Mouse (Mus musculus): ENCODE measurements around the gene Suds3. TPM values are rescaled to one million over a fixed set of nuclear protein-coding genes. Genes with fewer than 3 reads are reported as not detected.

Gene Suds3
- total RNA-seq, 1 experiment: 58.7 TPM

DNA sequence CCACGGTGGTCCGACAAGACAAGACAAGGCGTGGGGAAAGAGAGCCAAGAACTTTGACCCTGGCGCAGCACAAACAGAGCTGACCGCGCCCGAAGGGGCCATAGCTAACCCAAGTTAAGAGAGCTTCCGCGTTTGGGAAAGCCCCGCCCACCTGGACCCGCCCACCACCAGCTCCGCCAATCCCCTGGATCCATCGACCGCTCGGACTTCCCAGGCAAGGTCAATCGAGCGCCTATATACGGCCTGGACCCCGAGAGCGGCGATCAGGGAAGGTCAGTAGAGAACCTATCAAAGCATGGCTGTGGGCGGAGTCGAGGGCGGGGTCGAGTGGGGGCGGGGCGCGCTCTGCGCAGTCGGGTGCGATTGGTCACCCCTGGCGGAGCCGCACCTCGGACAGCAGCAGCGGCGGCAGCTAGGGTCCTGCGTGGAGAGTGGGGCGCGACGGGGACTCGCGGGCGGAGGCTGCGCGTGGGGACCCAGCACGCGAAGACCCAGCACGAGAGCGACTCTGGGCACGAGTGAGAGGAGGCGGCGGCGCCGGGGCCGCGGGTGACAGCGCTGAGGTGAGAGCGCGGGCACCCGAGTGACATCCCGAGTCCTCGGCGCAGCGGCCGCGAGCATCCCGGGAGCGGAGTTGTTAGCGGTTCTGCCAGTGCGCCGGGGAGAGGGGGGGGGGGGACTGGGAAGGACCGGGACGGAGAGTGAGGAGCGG, 4.0 kb upstream of the Suds3 start, which contains the start of gene Taok3:
Gene Taok3 (plus strand): TSS at position 353 of the 712 bp plus-strand sequence.
- peak within 1 kb of the TSS; percentile 75 for H3K9ac ChIP-seq (ENCODE audit: insufficient read depth, low read depth, low read length, poor library complexity, severe bottlenecking)
- peak; percentile 99 for DNase-seq (ENCODE audit: low read depth, low spot score)
- H3K4me3 ChIP-seq (ENCODE audit: insufficient read depth in 1 of 2, low read depth in 1 of 2, low read length in 2 of 2, poor library complexity in 1 of 2, severe bottlenecking in 1 of 2): peak within 1 kb of the TSS; percentile 87 to 99
- H3K27ac ChIP-seq (ENCODE audit: insufficient read depth, low read depth, low read length, poor library complexity, severe bottlenecking): peak within 1 kb of the TSS; percentile 1; the same call in 1 of the 2 replicates
- no peaks in the 10 kb centered on the region for H3K36me3 ChIP-seq (ENCODE audit: control insufficient read depth, insufficient read depth, low read length, poor library complexity, severe bottlenecking)
- in situ Hi-C loops (cut with MboI; ENCODE audit: low sequenced_read_pairs in 2 of 2, unreplicated experiment in 2 of 2): no loop called here
- H3K9me3 ChIP-seq (ENCODE audit: control insufficient read depth, insufficient read depth, low read depth, low read length): no peaks in the 10 kb centered on the region
- TF ChIP-seq ZNF384 (IDR thresholded peaks at IDR 0.05; ENCODE audit: low read depth, low read length): peak; percentile 54; the same call in 1 of the 2 replicates
- no peak for TF ChIP-seq ZC3H11A (IDR thresholded peaks at IDR 0.05; ENCODE audit: borderline replicate concordance, low read depth, low read length)
- TF ChIP-seq CHD2 (IDR thresholded peaks at IDR 0.05; ENCODE audit: low read depth, low read length): peak; percentile 69
- peak; percentile 84 for TF ChIP-seq HCFC1 (IDR thresholded peaks at IDR 0.05; ENCODE audit: borderline replicate concordance, insufficient read depth, low read length)
- no peak for TF ChIP-seq MAFK (IDR thresholded peaks at IDR 0.05; ENCODE audit: insufficient read depth, low read depth, low read length)
- peaks cover 0 to 19% of the 10 kb centered on the region in 2 experiments; a peak in 3 of 4 replicates for H3K4me1 ChIP-seq (ENCODE audit: control insufficient read depth in 2 of 2, insufficient read depth in 2 of 2, low read length in 2 of 2, poor library complexity in 1 of 2)

- peak overlapping the region in 1 of 2 experiments; percentile 99; a peak in 2 of 4 replicates for H3K4me3 ChIP-seq (ENCODE audit: insufficient read depth in 1 of 2, low read depth in 1 of 2, low read length in 2 of 2, poor library complexity in 1 of 2, severe bottlenecking in 1 of 2)
- DNase-seq (ENCODE audit: low read depth, low spot score): no peak
- in situ Hi-C loops (cut with MboI; ENCODE audit: low sequenced_read_pairs in 2 of 2, unreplicated experiment in 2 of 2): no loop called here
- no peaks in the 10 kb centered on the region for H3K36me3 ChIP-seq (ENCODE audit: control insufficient read depth, insufficient read depth, low read length, poor library complexity, severe bottlenecking)
- no peaks in the 10 kb centered on the region for H3K9me3 ChIP-seq (ENCODE audit: control insufficient read depth, insufficient read depth, low read depth, low read length)
- TF ChIP-seq HCFC1 (IDR thresholded peaks at IDR 0.05; ENCODE audit: borderline replicate concordance, insufficient read depth, low read length) (no peak), ZC3H11A (IDR thresholded peaks at IDR 0.05; ENCODE audit: borderline replicate concordance, low read depth, low read length) (no peak), ZNF384 (IDR thresholded peaks at IDR 0.05; ENCODE audit: low read depth, low read length) (no peak), MAFK (IDR thresholded peaks at IDR 0.05; ENCODE audit: insufficient read depth, low read depth, low read length) (no peak), CHD2 (IDR thresholded peaks at IDR 0.05; ENCODE audit: low read depth, low read length) (no peak)
- H3K9ac ChIP-seq (ENCODE audit: insufficient read depth, low read depth, low read length, poor library complexity, severe bottlenecking): no peak overlapping the region
- H3K4me1 ChIP-seq (ENCODE audit: control insufficient read depth in 2 of 2, insufficient read depth in 2 of 2, low read length in 2 of 2, poor library complexity in 1 of 2): peaks cover 0 to 15% of the 10 kb centered on the region in 2 experiments; a peak in 3 of 4 replicates
- no peak overlapping the region for H3K27ac ChIP-seq (ENCODE audit: insufficient read depth, low read depth, low read length, poor library complexity, severe bottlenecking)
Observed at GRCm38 (mm10) chr5:117118850-117119249, 2.9 kb upstream of the Suds3 start.

- no peaks in the 10 kb centered on the region for H3K36me3 ChIP-seq (ENCODE audit: control insufficient read depth, insufficient read depth, low read length, poor library complexity, severe bottlenecking)
Observed at GRCm38 (mm10) chr5:117118220-117118619, 2.3 kb upstream of the Suds3 start.

DNA sequence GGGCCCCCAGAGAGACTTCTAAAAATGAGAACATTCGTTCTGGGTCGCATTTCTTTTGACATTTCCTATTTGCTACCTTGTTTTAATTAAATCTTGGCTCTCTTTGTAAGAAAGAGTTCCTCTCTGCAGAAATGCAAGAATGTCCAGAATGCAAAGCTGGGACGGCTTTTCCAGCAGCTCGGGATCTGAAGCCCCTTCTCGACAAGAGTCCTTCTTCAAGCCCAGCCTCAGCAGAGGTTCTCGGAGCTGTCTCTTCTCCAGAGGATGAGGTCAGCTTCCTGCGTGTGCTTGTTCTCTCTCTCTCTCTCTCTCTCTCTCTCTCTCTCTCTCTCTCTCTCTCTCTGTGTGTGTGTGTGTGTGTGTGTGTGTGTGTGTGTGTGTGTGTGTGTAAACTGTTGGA, 1.8 kb upstream of the Suds3 start:
- TF ChIP-seq HCFC1 (IDR thresholded peaks at IDR 0.05; ENCODE audit: borderline replicate concordance, insufficient read depth, low read length) (no peak), ZNF384 (IDR thresholded peaks at IDR 0.05; ENCODE audit: low read depth, low read length) (no peak), CHD2 (IDR thresholded peaks at IDR 0.05; ENCODE audit: low read depth, low read length) (no peak), ZC3H11A (IDR thresholded peaks at IDR 0.05; ENCODE audit: borderline replicate concordance, low read depth, low read length) (no peak), MAFK (IDR thresholded peaks at IDR 0.05; ENCODE audit: insufficient read depth, low read depth, low read length) (no peak)
- Histone ChIP-seq H3K4me3 (ENCODE audit: insufficient read depth in 1 of 2, low read depth in 1 of 2, low read length in 2 of 2, poor library complexity in 1 of 2, severe bottlenecking in 1 of 2) (no peak overlapping the region), H3K9me3 (ENCODE audit: control insufficient read depth, insufficient read depth, low read depth, low read length) (no peaks in the 10 kb centered on the region), H3K4me1 (ENCODE audit: control insufficient read depth in 2 of 2, insufficient read depth in 2 of 2, low read length in 2 of 2, poor library complexity in 1 of 2) (peaks cover 0 to 9% of the 10 kb centered on the region in 2 experiments; a peak in 3 of 4 replicates), H3K27ac (ENCODE audit: insufficient read depth, low read depth, low read length, poor library complexity, severe bottlenecking) (no peak overlapping the region), H3K36me3 (ENCODE audit: control insufficient read depth, insufficient read depth, low read length, poor library complexity, severe bottlenecking) (peaks cover under 1% of the 10 kb centered on the region; the same call in 1 of the 2 replicates), H3K9ac (ENCODE audit: insufficient read depth, low read depth, low read length, poor library complexity, severe bottlenecking) (no peak overlapping the region)
- no peak for DNase-seq (ENCODE audit: low read depth, low spot score)
- in situ Hi-C loops (cut with MboI; ENCODE audit: low sequenced_read_pairs in 2 of 2, unreplicated experiment in 2 of 2): no loop called here

More at GRCm38 (mm10) chr5:117118220-117118619, 2.3 kb upstream of the Suds3 start:
- in situ Hi-C loops (cut with MboI; ENCODE audit: low sequenced_read_pairs in 2 of 2, unreplicated experiment in 2 of 2): no loop called here
- no peak overlapping the region for H3K4me3 ChIP-seq (ENCODE audit: insufficient read depth in 1 of 2, low read depth in 1 of 2, low read length in 2 of 2, poor library complexity in 1 of 2, severe bottlenecking in 1 of 2)
- TF ChIP-seq MAFK (IDR thresholded peaks at IDR 0.05; ENCODE audit: insufficient read depth, low read depth, low read length) (no peak), HCFC1 (IDR thresholded peaks at IDR 0.05; ENCODE audit: borderline replicate concordance, insufficient read depth, low read length) (no peak), ZC3H11A (IDR thresholded peaks at IDR 0.05; ENCODE audit: borderline replicate concordance, low read depth, low read length) (no peak), ZNF384 (IDR thresholded peaks at IDR 0.05; ENCODE audit: low read depth, low read length) (no peak), CHD2 (IDR thresholded peaks at IDR 0.05; ENCODE audit: low read depth, low read length) (no peak)
- no peak overlapping the region for H3K27ac ChIP-seq (ENCODE audit: insufficient read depth, low read depth, low read length, poor library complexity, severe bottlenecking)
- H3K9me3 ChIP-seq (ENCODE audit: control insufficient read depth, insufficient read depth, low read depth, low read length): no peaks in the 10 kb centered on the region
- H3K9ac ChIP-seq (ENCODE audit: insufficient read depth, low read depth, low read length, poor library complexity, severe bottlenecking): no peak overlapping the region
- H3K4me1 ChIP-seq (ENCODE audit: control insufficient read depth in 2 of 2, insufficient read depth in 2 of 2, low read length in 2 of 2, poor library complexity in 1 of 2): peaks cover 0 to 10% of the 10 kb centered on the region in 2 experiments; a peak in 3 of 4 replicates
- no peak for DNase-seq (ENCODE audit: low read depth, low spot score)
